Mouse (Mus musculus) testis, adult 2 months (tissue): ENCODE data around the gene Mospd3. TPM values are rescaled to one million over a fixed set of nuclear protein-coding genes. Genes with fewer than 3 reads are reported as not detected.

Experiments
- H3K27ac ChIP-seq: fragments of 200-500 bp; 2 replicates; pipeline ENCODE4 v1.5.1; 2012; ENCODE audit warnings: low read depth, low read length; ENCODE audit not compliant: control insufficient read depth, insufficient read depth
- H3K27me3 ChIP-seq: fragments of 200-500 bp; 2 replicates; pipeline ENCODE4 v1.6.1; 2012; ENCODE audit warnings: mild to moderate bottlenecking, low read length, moderate library complexity; ENCODE audit not compliant: control insufficient read depth, insufficient read depth
- H3K36me3 ChIP-seq: fragments of 200-500 bp; 2 replicates; pipeline ENCODE4 v1.6.1; 2012; ENCODE audit warnings: mild to moderate bottlenecking, low read length; ENCODE audit not compliant: control insufficient read depth, insufficient read depth
- H3K4me1 ChIP-seq: fragments of 200-500 bp; 2 replicates; pipeline ENCODE4 v1.6.1; 2012; ENCODE audit warnings: low read length; ENCODE audit not compliant: control insufficient read depth, insufficient read depth
- H3K4me3 ChIP-seq: fragments of 200-500 bp; 2 replicates; pipeline ENCODE4 v1.5.1; 2012; ENCODE audit warnings: low read depth, mild to moderate bottlenecking, low read length, moderate library complexity, mixed read lengths; ENCODE audit not compliant: control insufficient read depth
- CTCF ChIP-seq: fragments of 200-500 bp; IDR thresholded peaks from 2 replicates; pipeline ENCODE4 v1.5.1; 2012; ENCODE audit warnings: low read depth, mild to moderate bottlenecking, inconsistent platforms, low read length, moderate library complexity; ENCODE audit not compliant: control insufficient read depth, insufficient read depth, insufficient replicate concordance
- POLR2A ChIP-seq: fragments of 200-500 bp; IDR thresholded peaks from 2 replicates; pipeline ENCODE4 v1.6.1; 2012; ENCODE audit warnings: low read depth, mild to moderate bottlenecking, inconsistent platforms, low read length, moderate library complexity; ENCODE audit not compliant: control insufficient read depth
- polyA plus RNA-seq: library from polyadenylated mRNA; depleted of rRNA; stranded (reverse); fragments of >200 nt; gene quantifications from 2 replicates; pipeline ENCODE4 v1.2.3, GENCODE M21; 2012; rRNA removed

The Mospd3 gene
- polyA plus RNA-seq = 43.0 and 45.2 TPM in 2 replicates

GRCm38 (mm10) chr5:137600619-137601364 lies at the start of gene Mospd3:
TSS of gene Mospd3 (minus strand) at chr5:137601058.
- Histone ChIP-seq H3K27me3 (no peaks in the 10 kb centered on the region), H3K27ac (peak within 1 kb of the TSS; percentile 99), H3K4me3 (peak within 1 kb of the TSS; percentile 96), H3K36me3 (no peaks in the 10 kb centered on the region), H3K4me1 (peaks cover 15% of the 10 kb centered on the region)
- TF ChIP-seq POLR2A = no peak; the same call in none of the 2 replicates
- no peak for TF ChIP-seq CTCF

- Histone ChIP-seq H3K4me3 (no peak overlapping the region; the same call in 1 of the 2 replicates), H3K36me3 (no peaks in the 10 kb centered on the region), H3K27me3 (no peaks in the 10 kb centered on the region), H3K4me1 (peaks cover 12% of the 10 kb centered on the region), H3K27ac (peak overlapping the region; percentile 18; the same call in 1 of the 2 replicates)
- no peak for TF ChIP-seq POLR2A
- no peak for TF ChIP-seq CTCF
Measured at GRCm38 (mm10) chr5:137649669-137650571, 49.1 kb upstream of the Mospd3 start.

- Histone ChIP-seq H3K4me1 (peaks cover 16% of the 10 kb centered on the region), H3K27ac (0 out of 2 replicates have a peak overlapping the region, but pooled peaks have one; percentile 7), H3K27me3 (no peaks in the 10 kb centered on the region), H3K4me3 (no peak overlapping the region), H3K36me3 (no peaks in the 10 kb centered on the region)
- TF ChIP-seq POLR2A = no peak
- TF ChIP-seq CTCF = no peak
Measured at GRCm38 (mm10) chr5:137649251-137649650, 48.4 kb upstream of the Mospd3 start.

- H3K4me1 ChIP-seq = peaks cover 16% of the 10 kb centered on the region
- H3K27me3 ChIP-seq = no peaks in the 10 kb centered on the region
- no peaks in the 10 kb centered on the region for H3K36me3 ChIP-seq
- H3K4me3 ChIP-seq = no peak overlapping the region
- H3K27ac ChIP-seq = no peak overlapping the region
- TF ChIP-seq CTCF (no peak), POLR2A (no peak)
Measured at GRCm38 (mm10) chr5:137647827-137648601, 47.2 kb upstream of the Mospd3 start.

GRCm38 (mm10) chr5:137645652-137646091 lies 44.8 kb upstream of the Mospd3 start, which contains the start of gene Irs3:
TSS of gene Irs3 (minus strand) at chr5:137645714.
- TF ChIP-seq POLR2A (no peak), CTCF (no peak)
- H3K4me1 ChIP-seq = peaks cover 26% of the 10 kb centered on the region
- peak within 1 kb of the TSS; percentile 52 for H3K4me3 ChIP-seq
- H3K27ac ChIP-seq = no peak within 1 kb of the TSS
- H3K27me3 ChIP-seq = no peaks in the 10 kb centered on the region
- H3K36me3 ChIP-seq = no peaks in the 10 kb centered on the region

- H3K4me3 ChIP-seq = peak overlapping the region; percentile 52
- TF ChIP-seq POLR2A (no peak), CTCF (no peak)
- no peaks in the 10 kb centered on the region for H3K36me3 ChIP-seq
- H3K27ac ChIP-seq = no peak overlapping the region
- no peaks in the 10 kb centered on the region for H3K27me3 ChIP-seq
- H3K4me1 ChIP-seq = peaks cover 27% of the 10 kb centered on the region
Measured at GRCm38 (mm10) chr5:137645091-137645651, 44.3 kb upstream of the Mospd3 start.
